Mouse (Mus musculus): ENCODE results near the gene Znfx1. TPM values are rescaled to one million over a fixed set of nuclear protein-coding genes. Genes with fewer than 3 reads are reported as not detected.
A peak's percentile ranks its signal among the peaks of the same experiment; 100 is the strongest.

Gene Znfx1
- polyA plus RNA-seq (2016; fragmentation: Nextera tagmentation; extraction: Ambion mirVana) = 5.2 and 5.3 TPM in 2 replicates

DNA sequence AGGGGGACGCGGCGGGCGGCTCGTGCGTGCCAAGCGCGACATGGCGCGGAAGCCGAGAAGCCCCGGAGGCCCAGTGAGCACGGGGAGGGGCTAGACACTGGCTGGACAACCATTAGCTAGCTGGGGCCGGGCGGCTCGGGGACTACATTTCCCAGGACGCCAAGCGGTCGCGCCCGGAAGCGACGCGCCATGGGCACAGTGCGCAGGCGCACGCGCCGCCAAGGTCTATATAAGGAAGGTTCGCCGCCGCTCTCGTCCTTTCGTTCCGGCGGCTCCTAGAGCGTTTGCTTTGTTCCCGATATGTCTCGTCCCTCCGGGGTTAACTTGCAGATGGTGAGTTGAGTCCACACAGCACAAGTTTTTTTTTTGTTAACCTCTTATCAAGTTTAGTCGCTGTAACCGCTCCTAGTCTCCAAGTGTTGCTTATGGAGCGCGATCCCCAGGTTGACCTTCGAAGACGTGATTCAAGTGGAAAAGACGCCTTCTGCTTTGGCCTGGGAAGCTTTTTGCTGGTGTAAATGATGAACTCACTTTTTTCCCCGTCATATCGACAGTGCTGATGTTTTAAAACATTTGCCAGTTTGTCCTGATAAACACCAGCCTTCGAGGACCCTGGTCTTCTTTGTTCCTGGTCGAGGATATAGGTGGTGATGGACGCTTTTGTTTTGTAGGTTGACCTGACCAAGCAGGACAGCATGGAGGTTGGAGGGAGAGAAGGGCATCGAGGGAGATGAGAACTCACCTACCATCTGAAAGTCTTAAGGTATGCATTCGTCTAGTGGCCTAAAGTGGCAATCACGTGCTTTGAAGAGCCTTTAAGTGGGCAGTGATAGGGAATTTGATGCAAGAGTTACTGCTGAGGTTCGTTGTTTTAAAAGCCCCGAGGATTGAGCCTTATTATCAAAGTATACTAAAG is at the start of gene Znfx1:
Gene Znfx1 (minus strand): TSS at position 51 of the 916 bp plus-strand sequence.
- H3K4me3 ChIP-seq = peak within 1 kb of the TSS; percentile 87
- peaks cover 51% of the 10 kb centered on the region for H3K4me1 ChIP-seq
- no peaks in the 10 kb centered on the region for H3K27me3 ChIP-seq (ENCODE audit: poor library complexity, severe bottlenecking)
- peak; percentile 97 for DNase-seq (ENCODE audit: extremely low spot score, low spot score)
- under 1% methylated on average over 57 of the region's 57 CpGs for WGBS
- H3K36me3 ChIP-seq (replicated peaks) = peaks cover 49% of the 10 kb centered on the region
- peak within 1 kb of the TSS; percentile 98 for H3K27ac ChIP-seq
- H3K9me3 ChIP-seq = no peaks in the 10 kb centered on the region

- Histone ChIP-seq H3K4me3 (0 out of 2 replicates have a peak overlapping the region, but pooled peaks have one; percentile 13), H3K27me3 (ENCODE audit: poor library complexity, severe bottlenecking) (no peaks in the 10 kb centered on the region; the same call in 1 of the 2 replicates), H3K27ac (peak overlapping the region; percentile 54), H3K9me3 (peaks cover under 1% of the 10 kb centered on the region; the same call in 1 of the 2 replicates), H3K36me3 (replicated peaks) (no peaks in the 10 kb centered on the region), H3K4me1 (peaks cover 24% of the 10 kb centered on the region)
- 19% methylated on average over 7 of the region's 7 CpGs for WGBS
- peak; percentile 31 for DNase-seq (ENCODE audit: extremely low spot score, low spot score)
Observed at GRCm38 (mm10) chr2:167112259-167112658, 49.4 kb upstream of the Znfx1 start.

DNA sequence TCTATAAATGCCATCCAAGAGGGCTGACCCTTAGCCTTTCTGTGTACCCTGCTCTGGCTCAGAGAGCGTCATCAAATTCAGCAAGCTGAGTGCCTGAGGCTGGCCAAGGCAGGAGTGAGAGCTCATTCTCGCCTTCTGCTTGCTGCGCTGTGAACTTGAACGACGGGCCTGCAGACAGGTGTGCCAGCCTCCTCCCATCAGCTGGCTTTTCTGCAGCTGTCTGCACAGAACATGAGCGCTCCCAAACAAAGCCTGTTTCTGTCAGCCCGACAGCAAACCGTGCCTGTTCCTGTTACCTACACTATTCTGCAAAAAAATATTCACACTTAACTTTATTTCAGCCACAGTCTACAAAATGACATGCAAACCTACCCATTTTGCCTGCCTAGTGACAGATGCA is 46.7 kb upstream of the Znfx1 start:
- Histone ChIP-seq H3K9me3 (peaks cover 4% of the 10 kb centered on the region; the same call in 1 of the 2 replicates), H3K27ac (no peak overlapping the region), H3K4me1 (peaks cover 19% of the 10 kb centered on the region), H3K4me3 (no peak overlapping the region), H3K27me3 (ENCODE audit: poor library complexity, severe bottlenecking) (no peaks in the 10 kb centered on the region; the same call in 1 of the 2 replicates), H3K36me3 (replicated peaks) (peaks cover 16% of the 10 kb centered on the region)
- 88% methylated on average over 8 of the region's 8 CpGs for WGBS
- DNase-seq (ENCODE audit: extremely low spot score, low spot score) = no peak

GRCm38 (mm10) chr2:167103546-167103945 is 40.7 kb upstream of the Znfx1 start:
- no peak for DNase-seq (ENCODE audit: extremely low spot score, low spot score)
- Histone ChIP-seq H3K27me3 (ENCODE audit: poor library complexity, severe bottlenecking) (no peaks in the 10 kb centered on the region), H3K36me3 (replicated peaks) (peaks cover 18% of the 10 kb centered on the region), H3K4me3 (no peak overlapping the region), H3K27ac (no peak overlapping the region), H3K4me1 (no peaks in the 10 kb centered on the region), H3K9me3 (peaks cover 4% of the 10 kb centered on the region; the same call in 1 of the 2 replicates)
- WGBS = 94% methylated on average over 7 of the region's 7 CpGs

GRCm38 (mm10) chr2:167101743-167102441 is 39.1 kb upstream of the Znfx1 start:
- Histone ChIP-seq H3K27ac (no peak overlapping the region), H3K9me3 (peaks cover under 1% of the 10 kb centered on the region; the same call in 1 of the 2 replicates), H3K27me3 (ENCODE audit: poor library complexity, severe bottlenecking) (no peaks in the 10 kb centered on the region), H3K36me3 (replicated peaks) (peaks cover 18% of the 10 kb centered on the region), H3K4me1 (no peaks in the 10 kb centered on the region), H3K4me3 (no peak overlapping the region)
- DNase-seq (ENCODE audit: extremely low spot score, low spot score) = no peak
- WGBS = 83% methylated on average over 17 of the region's 17 CpGs

- no peak for DNase-seq (ENCODE audit: extremely low spot score, low spot score)
- Histone ChIP-seq H3K4me3 (no peak overlapping the region), H3K27ac (no peak overlapping the region), H3K36me3 (replicated peaks) (no peaks in the 10 kb centered on the region), H3K4me1 (no peaks in the 10 kb centered on the region), H3K9me3 (peaks cover 5% of the 10 kb centered on the region; the same call in 1 of the 2 replicates), H3K27me3 (ENCODE audit: poor library complexity, severe bottlenecking) (no peaks in the 10 kb centered on the region)
- 91% methylated on average over 4 of the region's 4 CpGs for WGBS
Observed at GRCm38 (mm10) chr2:167094688-167095087, 31.9 kb upstream of the Znfx1 start.

- H3K9me3 ChIP-seq = peaks cover 5% of the 10 kb centered on the region; the same call in 1 of the 2 replicates
- WGBS = 94% methylated on average over 13 of the region's 13 CpGs
- no peaks in the 10 kb centered on the region for H3K27me3 ChIP-seq (ENCODE audit: poor library complexity, severe bottlenecking)
- no peaks in the 10 kb centered on the region for H3K36me3 ChIP-seq (replicated peaks)
- H3K27ac ChIP-seq = no peak overlapping the region
- no peak overlapping the region for H3K4me3 ChIP-seq
- H3K4me1 ChIP-seq = no peaks in the 10 kb centered on the region
- DNase-seq (ENCODE audit: extremely low spot score, low spot score) = no peak
Observed at GRCm38 (mm10) chr2:167093171-167093900, 30.5 kb upstream of the Znfx1 start.

DNA sequence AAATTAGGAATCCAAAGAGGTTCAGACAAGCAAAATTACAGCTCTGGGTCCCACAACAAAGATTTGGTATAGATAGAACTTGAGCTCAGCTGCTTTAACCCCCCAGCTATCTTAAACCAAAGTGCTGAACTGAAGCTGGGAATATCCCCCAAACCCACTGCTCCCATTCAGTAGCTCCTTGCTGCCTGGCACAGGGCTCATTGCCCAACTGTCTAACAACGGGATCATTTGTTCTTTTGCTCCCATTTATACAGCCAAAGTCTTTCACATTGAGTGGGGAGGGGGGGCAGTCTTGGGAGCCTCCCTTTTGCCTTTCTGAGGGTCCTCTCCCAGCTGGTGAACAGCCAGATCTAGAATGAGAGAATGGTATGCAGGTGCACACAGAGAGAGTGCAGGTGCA is 27.5 kb upstream of the Znfx1 start:
- Histone ChIP-seq H3K36me3 (replicated peaks) (no peaks in the 10 kb centered on the region), H3K9me3 (peaks cover 5% of the 10 kb centered on the region; the same call in 1 of the 2 replicates), H3K4me3 (no peak overlapping the region), H3K27me3 (ENCODE audit: poor library complexity, severe bottlenecking) (no peaks in the 10 kb centered on the region), H3K4me1 (no peaks in the 10 kb centered on the region), H3K27ac (no peak overlapping the region)
- WGBS = 67% methylated on average over 1 of the region's 1 CpGs
- DNase-seq (ENCODE audit: extremely low spot score, low spot score) = no peak

DNA sequence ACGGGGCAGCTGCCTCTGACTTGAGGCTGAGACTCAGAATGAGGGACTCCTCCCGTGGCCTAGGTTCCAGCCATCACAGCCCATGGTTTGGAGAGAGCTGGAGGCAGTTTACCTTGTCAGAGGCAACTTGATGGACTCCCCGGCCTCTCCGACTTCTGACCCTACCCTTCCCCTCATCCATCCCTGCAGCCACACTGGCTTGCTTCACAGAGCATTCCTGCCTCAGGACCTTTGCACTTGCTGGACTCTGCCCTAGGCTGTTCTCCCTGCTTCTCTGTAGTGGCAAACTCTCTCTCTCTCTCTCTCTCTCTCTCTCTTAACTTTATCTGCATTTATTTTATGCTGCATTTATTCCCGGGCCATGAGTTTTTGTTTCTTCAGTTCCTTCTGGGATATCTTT is 24.0 kb upstream of the Znfx1 start:
- WGBS = 89% methylated on average over 5 of the region's 5 CpGs
- Histone ChIP-seq H3K27ac (no peak overlapping the region), H3K4me1 (peaks cover 6% of the 10 kb centered on the region), H3K9me3 (no peaks in the 10 kb centered on the region), H3K36me3 (replicated peaks) (no peaks in the 10 kb centered on the region), H3K27me3 (ENCODE audit: poor library complexity, severe bottlenecking) (no peaks in the 10 kb centered on the region), H3K4me3 (no peak overlapping the region)
- DNase-seq (ENCODE audit: extremely low spot score, low spot score) = no peak

GRCm38 (mm10) chr2:167086092-167086491 is 23.3 kb upstream of the Znfx1 start:
- no peaks in the 10 kb centered on the region for H3K9me3 ChIP-seq
- peaks cover 13% of the 10 kb centered on the region for H3K4me1 ChIP-seq
- WGBS = 81% methylated on average over 11 of the region's 11 CpGs
- no peak overlapping the region for H3K27ac ChIP-seq
- no peaks in the 10 kb centered on the region for H3K27me3 ChIP-seq (ENCODE audit: poor library complexity, severe bottlenecking)
- no peaks in the 10 kb centered on the region for H3K36me3 ChIP-seq (replicated peaks)
- DNase-seq (ENCODE audit: extremely low spot score, low spot score) = no peak
- H3K4me3 ChIP-seq = no peak overlapping the region

- Histone ChIP-seq H3K27me3 (ENCODE audit: poor library complexity, severe bottlenecking) (no peaks in the 10 kb centered on the region), H3K4me1 (peaks cover 43% of the 10 kb centered on the region), H3K9me3 (no peaks in the 10 kb centered on the region), H3K27ac (peak overlapping the region; percentile 22), H3K4me3 (no peak overlapping the region), H3K36me3 (replicated peaks) (no peaks in the 10 kb centered on the region)
- DNase-seq (ENCODE audit: extremely low spot score, low spot score) = peak; percentile 51
- 44% methylated on average over 4 of the region's 4 CpGs for WGBS
Observed at GRCm38 (mm10) chr2:167081639-167082038, 18.8 kb upstream of the Znfx1 start.

- 67% methylated on average over 6 of the region's 6 CpGs for WGBS
- no peak for DNase-seq (ENCODE audit: extremely low spot score, low spot score)
- no peak overlapping the region for H3K4me3 ChIP-seq
- no peaks in the 10 kb centered on the region for H3K27me3 ChIP-seq (ENCODE audit: poor library complexity, severe bottlenecking)
- H3K27ac ChIP-seq = peak overlapping the region; percentile 22; the same call in 1 of the 2 replicates
- no peaks in the 10 kb centered on the region for H3K9me3 ChIP-seq
- H3K36me3 ChIP-seq (replicated peaks) = no peaks in the 10 kb centered on the region
- H3K4me1 ChIP-seq = peaks cover 43% of the 10 kb centered on the region
Observed at GRCm38 (mm10) chr2:167081135-167081534, 18.3 kb upstream of the Znfx1 start.
